Mouse (Mus musculus): ENCODE results near the gene Hmx2. TPM values are rescaled to one million over a fixed set of nuclear protein-coding genes. Genes with fewer than 3 reads are reported as not detected.

Gene Hmx2
- total and polyA plus RNA-seq, 2 experiments from 2014 or later = 0.56 to 0.99 TPM

DNA sequence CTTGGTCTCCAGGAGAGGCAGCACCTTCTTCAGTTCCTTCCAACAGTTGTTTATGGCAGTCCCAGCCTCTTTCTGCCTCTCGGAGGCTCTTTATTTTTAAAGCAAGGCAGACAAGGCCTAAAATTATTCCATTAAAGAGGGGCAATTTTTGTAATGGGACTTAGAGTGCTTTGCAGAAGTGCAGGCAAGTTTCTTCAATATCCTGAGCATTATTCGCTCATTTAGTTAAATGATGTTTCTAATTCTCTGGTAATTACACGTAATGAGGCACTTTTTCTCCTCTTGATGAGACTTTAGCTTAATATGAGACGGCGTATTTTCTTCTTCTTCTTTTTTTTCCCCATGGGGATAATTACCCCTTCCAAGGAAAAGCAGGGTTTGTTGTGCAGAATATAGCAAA is 37.0 kb downstream of the Hmx2 start:
- WGBS = 74% methylated on average over 5 of the region's 5 CpGs
- H3K4me1 ChIP-seq (ENCODE audit: insufficient read depth, low read length) = no peaks in the 10 kb centered on the region
- H3K4me3 ChIP-seq (ENCODE audit: low read length) = no peak overlapping the region
- no peaks in the 10 kb centered on the region for H3K36me3 ChIP-seq (ENCODE audit: insufficient read depth, low read length)
- no peak overlapping the region for H3K27ac ChIP-seq
- no peak overlapping the region for H3K4me2 ChIP-seq (ENCODE audit: low read depth, low read length)
- H3K9me3 ChIP-seq (ENCODE audit: low read length) = no peaks in the 10 kb centered on the region
- ATAC-seq (no peak), DNase-seq (ENCODE audit: low spot score) (no peak)
- H3K9ac ChIP-seq (replicated peaks; ENCODE audit: low read length) = no peak overlapping the region
- no peak for TF ChIP-seq CTCF (IDR thresholded peaks at IDR 0.05; ENCODE audit: low read depth)
- H3K27me3 ChIP-seq (ENCODE audit: insufficient read depth, low read length) = no peaks in the 10 kb centered on the region

DNA sequence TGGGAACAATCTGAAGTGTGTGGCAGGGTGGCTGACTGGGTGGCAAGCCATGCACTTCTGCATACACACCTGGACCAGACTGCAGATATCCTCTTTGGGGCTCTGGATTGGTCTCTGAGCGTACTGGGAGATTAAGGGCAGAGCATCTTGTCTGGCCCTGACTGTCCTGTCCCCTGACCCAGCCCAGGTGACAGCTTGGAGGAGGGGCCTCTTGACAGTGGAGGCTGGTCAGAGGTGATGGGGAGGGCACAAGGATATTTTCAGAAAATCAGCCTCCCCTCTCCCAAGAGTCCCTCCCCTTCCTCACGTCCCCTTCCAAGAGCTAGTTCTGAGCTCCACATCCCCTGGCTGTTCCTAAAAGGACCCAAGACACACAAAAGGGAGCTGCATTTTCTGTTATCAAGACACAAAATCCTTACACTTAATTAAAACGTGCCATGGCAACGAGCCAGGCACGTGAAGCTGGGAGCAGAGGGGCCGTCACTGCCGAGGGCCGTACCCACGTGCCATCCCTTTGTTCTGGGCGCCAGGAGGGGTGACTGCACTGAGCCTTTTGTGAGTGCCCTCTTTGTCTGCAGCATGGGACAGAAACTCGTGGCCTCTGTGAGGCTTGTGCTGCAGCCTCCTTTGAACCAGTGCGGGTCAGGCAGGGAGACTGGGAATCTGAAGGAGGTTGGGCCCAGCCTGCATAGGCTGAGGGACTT is 49.4 kb downstream of the Hmx2 start:
- 10% methylated on average over 12 of the region's 12 CpGs for WGBS
- 0 out of 2 replicates have a peak overlapping the region, but pooled peaks have one; percentile 2 for H3K4me2 ChIP-seq (ENCODE audit: low read depth, low read length)
- H3K9me3 ChIP-seq (ENCODE audit: low read length) = no peaks in the 10 kb centered on the region
- H3K9ac ChIP-seq (replicated peaks; ENCODE audit: low read length) = no peak overlapping the region
- DNase-seq (ENCODE audit: low spot score) = peak; percentile 46
- no peaks in the 10 kb centered on the region for H3K36me3 ChIP-seq (ENCODE audit: insufficient read depth, low read length)
- no peak overlapping the region for H3K4me3 ChIP-seq (ENCODE audit: low read length)
- ATAC-seq = peak; percentile 81
- H3K27ac ChIP-seq = no peak overlapping the region
- 0 out of 2 replicates have a peak, but pooled peaks cover 3% of the 10 kb centered on the region for H3K27me3 ChIP-seq (ENCODE audit: insufficient read depth, low read length)
- TF ChIP-seq CTCF (IDR thresholded peaks at IDR 0.05; ENCODE audit: low read depth) = no peak
- 0 out of 2 replicates have a peak, but pooled peaks cover 3% of the 10 kb centered on the region for H3K4me1 ChIP-seq (ENCODE audit: insufficient read depth, low read length)

DNA sequence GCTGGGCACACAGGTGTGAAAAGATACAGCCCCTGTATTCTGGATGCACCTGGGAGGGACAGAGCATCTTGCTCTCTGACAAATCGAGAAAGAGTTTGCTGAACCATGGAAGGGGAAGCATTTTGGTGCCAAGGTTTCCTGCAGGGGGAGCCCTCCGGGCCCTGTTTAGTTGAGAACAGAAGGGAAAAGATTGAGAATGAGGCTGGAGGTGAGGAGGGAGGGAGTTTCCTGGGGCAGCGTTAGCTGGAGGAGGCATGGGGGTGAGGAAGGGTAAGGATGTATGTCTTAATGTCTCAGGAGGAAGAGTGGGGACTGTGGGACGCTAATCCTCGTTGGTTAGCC is 49.9 kb downstream of the Hmx2 start:
- 0 out of 2 replicates have a peak, but pooled peaks cover 3% of the 10 kb centered on the region for H3K4me1 ChIP-seq (ENCODE audit: insufficient read depth, low read length)
- H3K4me2 ChIP-seq (ENCODE audit: low read depth, low read length) = 0 out of 2 replicates have a peak overlapping the region, but pooled peaks have one; percentile 2
- WGBS = 9% methylated on average over 5 of the region's 5 CpGs
- 0 out of 2 replicates have a peak, but pooled peaks cover 3% of the 10 kb centered on the region for H3K27me3 ChIP-seq (ENCODE audit: insufficient read depth, low read length)
- no peaks in the 10 kb centered on the region for H3K36me3 ChIP-seq (ENCODE audit: insufficient read depth, low read length)
- peak; percentile 76 for DNase-seq (ENCODE audit: low spot score)
- no peak overlapping the region for H3K27ac ChIP-seq
- H3K4me3 ChIP-seq (ENCODE audit: low read length) = no peak overlapping the region
- H3K9ac ChIP-seq (replicated peaks; ENCODE audit: low read length) = no peak overlapping the region
- H3K9me3 ChIP-seq (ENCODE audit: low read length) = no peaks in the 10 kb centered on the region
- peak; percentile 49 for ATAC-seq
- TF ChIP-seq CTCF (IDR thresholded peaks at IDR 0.05; ENCODE audit: low read depth) = peak; percentile 65

DNA sequence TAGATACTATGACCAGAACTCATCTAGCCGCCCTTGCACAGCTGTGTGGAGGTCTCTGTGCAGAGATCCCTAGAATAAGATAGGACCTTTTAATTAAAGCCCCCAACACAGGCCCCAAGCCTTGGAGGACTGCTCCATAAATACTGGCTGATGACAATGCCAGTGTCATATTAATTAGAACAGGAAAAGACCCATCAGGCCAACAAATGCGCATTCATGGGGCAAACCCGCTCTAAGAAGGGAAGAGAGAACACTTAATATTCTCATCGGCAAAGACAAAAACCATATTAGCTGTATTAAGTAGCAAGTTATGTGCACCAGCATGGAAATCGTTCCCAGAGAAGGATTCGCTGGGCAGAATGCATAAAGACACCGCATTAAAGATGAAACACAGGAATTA is 53.5 kb downstream of the Hmx2 start:
- no peak for DNase-seq (ENCODE audit: low spot score)
- Histone ChIP-seq H3K4me3 (ENCODE audit: low read length) (no peak overlapping the region), H3K9ac (replicated peaks; ENCODE audit: low read length) (no peak overlapping the region), H3K27ac (no peak overlapping the region), H3K36me3 (ENCODE audit: insufficient read depth, low read length) (no peaks in the 10 kb centered on the region), H3K4me2 (ENCODE audit: low read depth, low read length) (no peak overlapping the region), H3K27me3 (ENCODE audit: insufficient read depth, low read length) (0 out of 2 replicates have a peak, but pooled peaks cover 3% of the 10 kb centered on the region), H3K4me1 (ENCODE audit: insufficient read depth, low read length) (peaks cover 8% of the 10 kb centered on the region; the same call in 1 of the 2 replicates), H3K9me3 (ENCODE audit: low read length) (no peaks in the 10 kb centered on the region)
- ATAC-seq = no peak
- WGBS = 72% methylated on average over 7 of the region's 7 CpGs
- no peak for TF ChIP-seq CTCF (IDR thresholded peaks at IDR 0.05; ENCODE audit: low read depth)

DNA sequence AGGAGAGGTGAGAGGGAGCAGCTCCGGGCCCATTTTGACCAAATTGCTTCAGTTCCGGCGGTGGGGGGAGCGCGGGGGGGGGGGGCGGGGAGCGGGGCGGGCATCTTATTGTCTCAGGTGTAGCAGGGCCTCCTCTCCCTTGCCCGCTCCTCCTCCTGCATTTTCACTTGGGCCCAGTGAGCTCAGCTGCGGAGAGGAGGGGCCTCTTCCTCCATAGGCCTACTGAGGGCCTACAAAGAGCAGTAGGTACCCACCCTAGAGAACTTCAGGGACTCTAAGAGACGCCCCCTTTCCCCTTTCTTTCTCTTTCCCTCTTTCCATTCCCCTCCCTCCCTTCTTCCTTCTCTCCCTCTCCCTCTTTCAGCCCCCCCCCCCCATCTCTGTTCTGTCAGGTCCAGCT is 54.6 kb downstream of the Hmx2 start:
- H3K36me3 ChIP-seq (ENCODE audit: insufficient read depth, low read length) = no peaks in the 10 kb centered on the region
- no peak for ATAC-seq
- no peaks in the 10 kb centered on the region for H3K9me3 ChIP-seq (ENCODE audit: low read length)

DNA sequence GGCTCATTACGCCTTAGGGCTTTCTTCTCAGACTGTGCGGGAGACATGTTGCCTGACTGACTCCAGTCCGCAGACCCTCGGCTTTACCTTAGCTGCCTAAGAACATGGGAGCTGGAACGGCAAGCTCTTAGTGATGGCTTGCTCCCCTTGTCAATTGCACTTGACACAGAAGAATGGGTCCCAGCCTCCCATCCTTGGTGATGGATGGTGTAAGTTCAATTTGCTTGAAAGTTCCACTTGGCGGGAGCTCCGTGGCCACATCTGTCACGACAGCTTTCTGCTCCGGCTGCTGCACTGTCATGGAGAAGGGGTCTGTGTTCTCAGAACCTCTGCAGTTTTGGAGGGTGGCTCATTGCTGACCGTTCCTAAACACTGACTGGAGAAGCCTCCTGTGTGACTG is 56.4 kb downstream of the Hmx2 start:
- Histone ChIP-seq H3K36me3 (ENCODE audit: insufficient read depth, low read length) (no peaks in the 10 kb centered on the region), H3K9ac (replicated peaks; ENCODE audit: low read length) (no peak overlapping the region), H3K27ac (no peak overlapping the region), H3K4me1 (ENCODE audit: insufficient read depth, low read length) (peaks cover 5% of the 10 kb centered on the region; the same call in 1 of the 2 replicates), H3K27me3 (ENCODE audit: insufficient read depth, low read length) (no peaks in the 10 kb centered on the region), H3K4me2 (ENCODE audit: low read depth, low read length) (no peak overlapping the region), H3K9me3 (ENCODE audit: low read length) (no peaks in the 10 kb centered on the region), H3K4me3 (ENCODE audit: low read length) (no peak overlapping the region)
- TF ChIP-seq CTCF (IDR thresholded peaks at IDR 0.05; ENCODE audit: low read depth) = no peak
- ATAC-seq = no peak
- DNase-seq (ENCODE audit: low spot score) = peak; percentile 24
- WGBS = 74% methylated on average over 10 of the region's 10 CpGs

More for the DNA sequence above, 54.6 kb downstream of the Hmx2 start:
- H3K4me1 ChIP-seq (ENCODE audit: insufficient read depth, low read length) = peaks cover 7% of the 10 kb centered on the region; the same call in 1 of the 2 replicates
- no peak overlapping the region for H3K9ac ChIP-seq (replicated peaks; ENCODE audit: low read length)
- H3K27ac ChIP-seq = no peak overlapping the region
- H3K27me3 ChIP-seq (ENCODE audit: insufficient read depth, low read length) = no peaks in the 10 kb centered on the region
- TF ChIP-seq CTCF (IDR thresholded peaks at IDR 0.05; ENCODE audit: low read depth) = no peak
- DNase-seq (ENCODE audit: low spot score) = no peak
- no peak overlapping the region for H3K4me3 ChIP-seq (ENCODE audit: low read length)
- 14% methylated on average over 6 of the region's 11 CpGs for WGBS
- H3K4me2 ChIP-seq (ENCODE audit: low read depth, low read length) = no peak overlapping the region

DNA sequence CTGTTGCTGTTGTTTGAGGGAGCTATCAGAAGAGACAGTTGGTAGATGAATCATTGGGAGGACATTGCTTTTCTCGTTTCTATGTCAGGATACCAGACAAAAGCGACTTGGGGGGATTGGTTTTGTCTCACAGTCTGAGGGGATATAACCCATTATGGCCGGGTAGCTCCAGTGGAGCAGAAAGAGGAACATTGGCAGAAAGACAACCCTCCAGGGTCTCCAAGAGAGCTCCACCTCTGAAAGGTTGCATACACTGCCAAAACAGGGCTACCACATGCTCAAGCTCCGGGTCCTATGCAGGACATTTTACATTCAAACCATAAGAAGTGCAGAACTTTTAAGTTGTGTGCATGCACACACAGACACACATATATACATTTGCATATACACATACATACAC is 56.9 kb downstream of the Hmx2 start:
- no peak for ATAC-seq
- Histone ChIP-seq H3K4me3 (ENCODE audit: low read length) (no peak overlapping the region), H3K4me1 (ENCODE audit: insufficient read depth, low read length) (peaks cover 5% of the 10 kb centered on the region; the same call in 1 of the 2 replicates), H3K4me2 (ENCODE audit: low read depth, low read length) (no peak overlapping the region), H3K36me3 (ENCODE audit: insufficient read depth, low read length) (no peaks in the 10 kb centered on the region), H3K9me3 (ENCODE audit: low read length) (no peaks in the 10 kb centered on the region), H3K27ac (no peak overlapping the region), H3K9ac (replicated peaks; ENCODE audit: low read length) (no peak overlapping the region), H3K27me3 (ENCODE audit: insufficient read depth, low read length) (no peaks in the 10 kb centered on the region)
- peak; percentile 6 for DNase-seq (ENCODE audit: low spot score)
- no peak for TF ChIP-seq CTCF (IDR thresholded peaks at IDR 0.05; ENCODE audit: low read depth)
- WGBS = 48% methylated on average over 4 of the region's 4 CpGs

Other genes starting within 250 kb of the Hmx2 start
- 0.10 TPM in 1 of 2 replicates, not detected in the other for gene Cuzd1, start 226.5 kb upstream of the Hmx2 start, total RNA-seq (2014; rRNA removed)
- not detected in 2 replicates for gene Cuzd1, start 226.5 kb upstream of the Hmx2 start, polyA plus RNA-seq (2015; fragmentation: Nextera tagmentation; extraction: Ambion mirVana)
- 0.36 TPM in 1 of 2 replicates, not detected in the other for gene Fam24b, start 219.3 kb upstream of the Hmx2 start, total RNA-seq (2014; rRNA removed)
- gene Fam24b, start 219.3 kb upstream of the Hmx2 start, polyA plus RNA-seq (2015; fragmentation: Nextera tagmentation; extraction: Ambion mirVana) = not detected in 2 replicates
- gene Fam24a, start 214.9 kb upstream of the Hmx2 start, total RNA-seq (2014; rRNA removed) = not detected in 2 replicates
- 0.29 and 0.44 TPM in 2 replicates for gene Fam24a, start 214.9 kb upstream of the Hmx2 start, polyA plus RNA-seq (2015; fragmentation: Nextera tagmentation; extraction: Ambion mirVana)
- gene 2310057M21Rik, start 186.0 kb upstream of the Hmx2 start, total RNA-seq (2014; rRNA removed) = 27.4 and 47.8 TPM in 2 replicates
- 20.3 and 26.2 TPM in 2 replicates for gene 2310057M21Rik, start 186.0 kb upstream of the Hmx2 start, polyA plus RNA-seq (2015; fragmentation: Nextera tagmentation; extraction: Ambion mirVana)
- 39.9 and 52.5 TPM in 2 replicates for gene Pstk, start 177.6 kb upstream of the Hmx2 start, total RNA-seq (2014; rRNA removed)
- gene Pstk, start 177.6 kb upstream of the Hmx2 start, polyA plus RNA-seq (2015; fragmentation: Nextera tagmentation; extraction: Ambion mirVana) = 53.5 and 55.8 TPM in 2 replicates
- 14.3 and 16.1 TPM in 2 replicates for gene Ikzf5, start 138.3 kb upstream of the Hmx2 start, total RNA-seq (2014; rRNA removed)
- 10.2 and 11.3 TPM in 2 replicates for gene Ikzf5, start 138.3 kb upstream of the Hmx2 start, polyA plus RNA-seq (2015; fragmentation: Nextera tagmentation; extraction: Ambion mirVana)
- 24.2 and 27.3 TPM in 2 replicates for gene Acadsb, start 138.2 kb upstream of the Hmx2 start, total RNA-seq (2014; rRNA removed)
- gene Acadsb, start 138.2 kb upstream of the Hmx2 start, polyA plus RNA-seq (2015; fragmentation: Nextera tagmentation; extraction: Ambion mirVana) = 76.1 and 82.8 TPM in 2 replicates
- 2.0 and 3.2 TPM in 2 replicates for gene Hmx3, start 5.9 kb upstream of the Hmx2 start, total RNA-seq (2014; rRNA removed)
- 1.2 and 1.5 TPM in 2 replicates for gene Hmx3, start 5.9 kb upstream of the Hmx2 start, polyA plus RNA-seq (2015; fragmentation: Nextera tagmentation; extraction: Ambion mirVana)
- gene Bub3, start 11.4 kb downstream of the Hmx2 start, total RNA-seq (2014; rRNA removed) = 95.2 and 97.8 TPM in 2 replicates
- 127 and 132 TPM in 2 replicates for gene Bub3, start 11.4 kb downstream of the Hmx2 start, polyA plus RNA-seq (2015; fragmentation: Nextera tagmentation; extraction: Ambion mirVana)